Mouse (Mus musculus): ENCODE data around the gene Plekha4. TPM values are rescaled to one million over a fixed set of nuclear protein-coding genes. Genes with fewer than 3 reads are reported as not detected.
A peak's percentile ranks its signal among the peaks of the same experiment; 100 is the strongest.

Gene Plekha4
- total and polyA plus RNA-seq, 2 experiments from 2014 or later: 1.6 to 2.1 TPM

GRCm38 (mm10) chr7:45519345-45520120 is 6.6 kb upstream of the Plekha4 start:
- H3K4me3 ChIP-seq (ENCODE audit: low read depth, low read length): no peak overlapping the region
- H3K9me3 ChIP-seq (ENCODE audit: low read length): no peaks in the 10 kb centered on the region
- WGBS: 78% methylated on average over 8 of the region's 8 CpGs
- no peak overlapping the region for H3K27ac ChIP-seq (ENCODE audit: low read depth, low read length)
- H3K36me3 ChIP-seq (ENCODE audit: insufficient read depth, low read length): no peaks in the 10 kb centered on the region
- ATAC-seq (ENCODE audit: low FRiP score) (no peak), DNase-seq (ENCODE audit: low spot score) (no peak)
- no peak for TF ChIP-seq CTCF (IDR thresholded peaks at IDR 0.05)
- H3K4me1 ChIP-seq (ENCODE audit: insufficient read depth, low read length): 0 out of 2 replicates have a peak, but pooled peaks cover 1% of the 10 kb centered on the region
- no peaks in the 10 kb centered on the region for H3K27me3 ChIP-seq (ENCODE audit: insufficient read depth, low read length)
- no peak overlapping the region for H3K9ac ChIP-seq (replicated peaks; ENCODE audit: low read length, poor library complexity, severe bottlenecking)
- no peak overlapping the region for H3K4me2 ChIP-seq (ENCODE audit: low read depth, low read length, poor library complexity, severe bottlenecking)

DNA sequence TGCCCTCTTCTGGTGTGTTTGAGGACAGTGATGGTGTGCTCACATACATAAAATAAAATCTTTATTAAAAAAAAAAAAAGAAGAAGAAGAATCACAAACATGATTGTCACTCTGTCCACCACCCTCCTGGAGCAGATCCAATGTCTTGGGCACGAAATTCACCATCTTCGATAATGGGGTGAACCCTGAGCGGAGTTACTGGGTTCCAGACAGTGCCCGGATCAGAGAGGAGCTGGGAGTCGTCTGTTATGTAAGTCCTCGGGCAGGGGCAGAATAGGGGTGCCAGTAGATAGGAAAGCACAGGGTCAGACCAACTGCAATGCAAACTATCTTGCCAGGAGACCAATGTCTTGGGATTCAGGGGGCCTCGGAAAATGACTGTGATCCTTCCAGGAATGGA is 5.5 kb upstream of the Plekha4 start:
- no peak for DNase-seq (ENCODE audit: low spot score)
- TF ChIP-seq CTCF (IDR thresholded peaks at IDR 0.05): no peak
- no peak for ATAC-seq (ENCODE audit: low FRiP score)
- WGBS: 93% methylated on average over 7 of the region's 7 CpGs
- no peak overlapping the region for H3K4me3 ChIP-seq (ENCODE audit: low read depth, low read length)
- no peaks in the 10 kb centered on the region for H3K9me3 ChIP-seq (ENCODE audit: low read length)
- H3K9ac ChIP-seq (replicated peaks; ENCODE audit: low read length, poor library complexity, severe bottlenecking): no peak overlapping the region
- H3K27ac ChIP-seq (ENCODE audit: low read depth, low read length): no peak overlapping the region
- peaks cover 8% of the 10 kb centered on the region; the same call in 1 of the 2 replicates for H3K4me1 ChIP-seq (ENCODE audit: insufficient read depth, low read length)
- no peaks in the 10 kb centered on the region for H3K36me3 ChIP-seq (ENCODE audit: insufficient read depth, low read length)
- H3K4me2 ChIP-seq (ENCODE audit: low read depth, low read length, poor library complexity, severe bottlenecking): no peak overlapping the region
- no peaks in the 10 kb centered on the region for H3K27me3 ChIP-seq (ENCODE audit: insufficient read depth, low read length)

GRCm38 (mm10) chr7:45521728-45522184 is 4.4 kb upstream of the Plekha4 start:
- peak; percentile 53 for TF ChIP-seq CTCF (IDR thresholded peaks at IDR 0.05)
- peak; percentile 53; the same call in 1 of the 2 replicates for ATAC-seq (ENCODE audit: low FRiP score)
- Histone ChIP-seq H3K4me3 (ENCODE audit: low read depth, low read length) (peak overlapping the region; percentile 42), H3K36me3 (ENCODE audit: insufficient read depth, low read length) (no peaks in the 10 kb centered on the region), H3K4me1 (ENCODE audit: insufficient read depth, low read length) (peaks cover 8% of the 10 kb centered on the region; the same call in 1 of the 2 replicates), H3K27ac (ENCODE audit: low read depth, low read length) (peak overlapping the region; percentile 72), H3K27me3 (ENCODE audit: insufficient read depth, low read length) (no peaks in the 10 kb centered on the region), H3K9me3 (ENCODE audit: low read length) (no peaks in the 10 kb centered on the region), H3K9ac (replicated peaks; ENCODE audit: low read length, poor library complexity, severe bottlenecking) (no peak overlapping the region; the same call in 1 of the 2 replicates), H3K4me2 (ENCODE audit: low read depth, low read length, poor library complexity, severe bottlenecking) (peak overlapping the region; percentile 48)
- DNase-seq (ENCODE audit: low spot score): peak; percentile 96
- WGBS: 1% methylated on average over 28 of the region's 28 CpGs

- no peaks in the 10 kb centered on the region for H3K36me3 ChIP-seq (ENCODE audit: insufficient read depth, low read length)
- WGBS: 52% methylated on average over 16 of the region's 16 CpGs
- DNase-seq (ENCODE audit: low spot score) (no peak), ATAC-seq (ENCODE audit: low FRiP score) (no peak)
- no peaks in the 10 kb centered on the region for H3K9me3 ChIP-seq (ENCODE audit: low read length)
- peaks cover 8% of the 10 kb centered on the region; the same call in 1 of the 2 replicates for H3K4me1 ChIP-seq (ENCODE audit: insufficient read depth, low read length)
- H3K27ac ChIP-seq (ENCODE audit: low read depth, low read length): peak overlapping the region; percentile 72
- H3K27me3 ChIP-seq (ENCODE audit: insufficient read depth, low read length): no peaks in the 10 kb centered on the region
- peak overlapping the region; percentile 42 for H3K4me3 ChIP-seq (ENCODE audit: low read depth, low read length)
- peak overlapping the region; percentile 48 for H3K4me2 ChIP-seq (ENCODE audit: low read depth, low read length, poor library complexity, severe bottlenecking)
- TF ChIP-seq CTCF (IDR thresholded peaks at IDR 0.05): no peak
- no peak overlapping the region; the same call in 1 of the 2 replicates for H3K9ac ChIP-seq (replicated peaks; ENCODE audit: low read length, poor library complexity, severe bottlenecking)
Observed at GRCm38 (mm10) chr7:45522194-45522752, 3.9 kb upstream of the Plekha4 start.

DNA sequence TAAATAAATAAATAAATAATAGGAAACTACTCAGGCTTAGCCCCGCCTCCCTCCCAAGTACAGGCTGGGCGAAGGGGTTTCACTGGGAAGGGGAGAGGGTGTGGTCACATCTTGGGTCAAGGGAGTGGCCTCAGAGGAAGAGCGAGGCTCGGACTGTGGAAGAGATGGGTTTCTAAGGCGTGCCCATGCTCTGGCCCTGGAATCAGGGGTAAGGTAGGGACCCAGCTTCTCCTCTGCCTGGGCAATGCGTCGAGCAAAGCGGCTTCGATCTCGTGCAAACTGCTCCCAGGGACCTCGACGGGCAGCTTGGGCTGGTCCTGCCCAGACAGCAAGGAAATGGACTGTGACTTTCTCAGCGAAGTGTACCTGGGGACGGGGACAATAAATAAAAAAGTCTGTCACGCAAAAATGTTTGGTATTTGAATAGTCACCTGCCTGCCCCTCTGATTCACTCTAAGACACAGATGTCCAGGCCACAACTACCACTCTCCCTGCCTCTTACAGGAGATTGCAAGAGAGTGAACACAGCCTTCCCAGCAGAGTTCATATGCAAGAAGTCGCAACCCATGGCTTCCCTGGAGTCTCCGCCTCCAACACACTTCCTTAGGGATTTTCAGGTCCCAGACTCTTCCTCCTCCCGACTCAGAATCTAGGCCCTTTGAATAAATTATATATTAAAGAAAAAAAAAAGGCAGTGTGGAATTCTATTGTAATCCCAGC is 3.0 kb upstream of the Plekha4 start:
- ATAC-seq (ENCODE audit: low FRiP score) (no peak), DNase-seq (ENCODE audit: low spot score) (no peak)
- H3K36me3 ChIP-seq (ENCODE audit: insufficient read depth, low read length): no peaks in the 10 kb centered on the region
- H3K4me3 ChIP-seq (ENCODE audit: low read depth, low read length): no peak overlapping the region
- no peak for TF ChIP-seq CTCF (IDR thresholded peaks at IDR 0.05)
- no peaks in the 10 kb centered on the region for H3K27me3 ChIP-seq (ENCODE audit: insufficient read depth, low read length)
- H3K4me1 ChIP-seq (ENCODE audit: insufficient read depth, low read length): peaks cover 8% of the 10 kb centered on the region; the same call in 1 of the 2 replicates
- H3K9me3 ChIP-seq (ENCODE audit: low read length): no peaks in the 10 kb centered on the region
- H3K9ac ChIP-seq (replicated peaks; ENCODE audit: low read length, poor library complexity, severe bottlenecking): no peak overlapping the region
- H3K4me2 ChIP-seq (ENCODE audit: low read depth, low read length, poor library complexity, severe bottlenecking): no peak overlapping the region
- H3K27ac ChIP-seq (ENCODE audit: low read depth, low read length): no peak overlapping the region
- WGBS: 71% methylated on average over 18 of the region's 18 CpGs

Measured in midbrain, postnatal 0 days (tissue).